Mouse (Mus musculus) forebrain, embryonic 10.5 days (tissue): ENCODE data around the gene Fam124b. TPM values are rescaled to one million over a fixed set of nuclear protein-coding genes. Genes with fewer than 3 reads are reported as not detected.

Experiments used
- DNase-seq: peaks from one replicate; pipeline ENCODE4 v3.0.0-alpha.2; 2017; ENCODE audit warnings: low spot score; ENCODE audit errors: extremely low spot score
- H3K27ac ChIP-seq: fragments of 300-500 bp; sonication (generic); 2 replicates; pipeline ENCODE4 v1.5.1; 2016; ENCODE audit warnings: mild to moderate bottlenecking
- H3K27me3 ChIP-seq: fragments of 300-500 bp; sonication (generic); 2 replicates; pipeline ENCODE4 v1.6.1; 2016; ENCODE audit warnings: mild to moderate bottlenecking; ENCODE audit not compliant: poor library complexity, severe bottlenecking
- H3K36me3 ChIP-seq: fragments of 300-500 bp; sonication (generic); replicated peaks from 2 replicates; pipeline ENCODE4 v1.6.1; 2016; ENCODE audit warnings: mild to moderate bottlenecking, moderate library complexity
- H3K4me1 ChIP-seq: fragments of 300-500 bp; sonication (generic); 2 replicates; pipeline ENCODE4 v1.6.1; 2016
- H3K4me3 ChIP-seq: fragments of 300-500 bp; sonication (generic); 2 replicates; pipeline ENCODE4 v1.5.1; 2016; ENCODE audit warnings: mild to moderate bottlenecking, moderate library complexity
- H3K9me3 ChIP-seq: fragments of 300-500 bp; sonication (generic); 2 replicates; pipeline ENCODE4 v1.6.1; 2016; ENCODE audit warnings: mild to moderate bottlenecking, moderate library complexity
- WGBS: fragments of 180-500 bp; shearing (Covaris S2); methylation state at CpG from one replicate; pipeline ENCODE4 v1.1.7; 2016; 5-methylcytosine and 5-hydroxymethylcytosine counted together
- polyA plus RNA-seq: library from polyadenylated mRNA; unstranded; fragments of >200 nt; fragmentation: Nextera tagmentation; extraction: Ambion mirVana; gene quantifications from 2 replicates; pipeline ENCODE4 v1.2.1, GENCODE M21; 2016

Gene Fam124b
- polyA plus RNA-seq: 0.31 and 0.32 TPM in 2 replicates

DNA sequence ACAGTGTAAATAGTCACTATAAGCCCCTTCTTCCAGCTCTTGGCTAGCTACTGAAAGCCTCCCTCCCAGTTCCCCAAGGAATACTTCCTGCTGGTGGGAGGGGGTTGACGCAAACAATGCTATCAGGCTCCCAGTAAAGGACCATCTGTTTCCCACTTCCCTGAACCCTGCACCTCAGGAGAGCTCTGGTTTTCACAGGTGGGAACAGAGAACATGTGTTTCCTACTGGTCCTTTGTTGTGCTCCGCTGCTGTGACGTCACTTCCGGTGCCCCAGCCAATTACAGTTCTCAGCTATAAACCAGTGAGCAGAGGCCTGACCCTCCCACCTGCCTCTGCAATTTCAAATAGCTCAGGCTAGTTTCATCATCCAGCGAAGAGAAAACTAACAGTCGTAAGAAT lies at the start of gene Fam124b:
Gene Fam124b (minus strand): TSS at position 206 of the 400 bp plus-strand sequence.
- H3K27ac ChIP-seq: peak within 1 kb of the TSS; percentile 6; the same call in 1 of the 2 replicates
- no peak within 1 kb of the TSS for H3K4me3 ChIP-seq
- no peak for DNase-seq
- 86% methylated on average over 6 of the region's 6 CpGs for WGBS
- no peaks in the 10 kb centered on the region for H3K36me3 ChIP-seq
- no peaks in the 10 kb centered on the region for H3K9me3 ChIP-seq
- H3K27me3 ChIP-seq: no peaks in the 10 kb centered on the region
- H3K4me1 ChIP-seq: no peaks in the 10 kb centered on the region

- peaks cover 19% of the 10 kb centered on the region for H3K36me3 ChIP-seq
- H3K4me3 ChIP-seq: no peak overlapping the region
- no peak overlapping the region for H3K27ac ChIP-seq
- WGBS: 88% methylated on average over 1 of the region's 1 CpGs
- H3K27me3 ChIP-seq: no peaks in the 10 kb centered on the region
- H3K9me3 ChIP-seq: no peaks in the 10 kb centered on the region
- no peak for DNase-seq
- no peaks in the 10 kb centered on the region for H3K4me1 ChIP-seq
Measured at GRCm38 (mm10) chr1:80260443-80260842, 42.2 kb upstream of the Fam124b start.

DNA sequence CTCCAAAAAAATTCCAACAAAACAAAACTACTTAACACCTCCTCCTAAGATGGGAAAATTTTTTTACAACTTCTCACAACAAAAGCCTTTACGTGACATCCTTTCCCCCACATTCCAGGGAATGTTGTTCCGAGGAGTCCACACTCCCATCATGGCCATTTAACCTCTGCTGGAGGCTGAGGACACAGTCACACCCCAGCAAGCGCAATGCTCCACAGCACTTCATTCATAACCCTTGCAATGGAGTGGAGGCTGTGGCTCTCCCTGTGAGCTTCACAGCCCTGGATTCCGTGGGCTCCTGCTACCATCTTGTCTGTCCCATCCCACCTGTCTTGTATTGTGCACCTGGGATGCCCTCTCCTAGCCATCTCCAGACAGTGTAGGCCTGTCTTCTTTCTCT lies 40.4 kb upstream of the Fam124b start:
- no peaks in the 10 kb centered on the region for H3K4me1 ChIP-seq
- H3K36me3 ChIP-seq: peaks cover 6% of the 10 kb centered on the region; the same call in 1 of the 2 replicates
- 88% methylated on average over 4 of the region's 4 CpGs for WGBS
- no peak overlapping the region for H3K27ac ChIP-seq
- H3K9me3 ChIP-seq: no peaks in the 10 kb centered on the region
- H3K4me3 ChIP-seq: no peak overlapping the region
- no peaks in the 10 kb centered on the region for H3K27me3 ChIP-seq
- DNase-seq: no peak

DNA sequence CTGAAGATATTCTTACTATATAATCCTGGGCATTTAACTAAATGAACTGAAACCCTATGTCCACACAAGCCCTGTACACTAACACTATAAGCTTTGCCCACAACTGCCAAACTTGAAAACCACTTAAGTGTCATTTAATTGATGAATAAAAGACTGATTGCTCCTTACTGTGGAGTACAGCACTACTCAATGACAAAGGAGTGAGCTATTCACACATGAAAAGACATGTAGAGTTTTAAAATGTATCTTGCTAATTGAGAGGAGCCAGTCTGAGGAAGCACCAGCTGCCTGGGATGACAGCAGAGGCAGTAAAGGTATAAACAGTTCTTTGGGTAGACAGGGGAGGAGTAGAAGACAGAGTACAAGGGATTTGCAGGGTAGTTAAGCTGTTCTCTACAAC lies 35.0 kb upstream of the Fam124b start:
- Histone ChIP-seq H3K4me1 (peaks cover 7% of the 10 kb centered on the region; the same call in 1 of the 2 replicates), H3K36me3 (no peaks in the 10 kb centered on the region), H3K4me3 (no peak overlapping the region), H3K27ac (no peak overlapping the region), H3K9me3 (no peaks in the 10 kb centered on the region), H3K27me3 (no peaks in the 10 kb centered on the region)
- DNase-seq: no peak

DNA sequence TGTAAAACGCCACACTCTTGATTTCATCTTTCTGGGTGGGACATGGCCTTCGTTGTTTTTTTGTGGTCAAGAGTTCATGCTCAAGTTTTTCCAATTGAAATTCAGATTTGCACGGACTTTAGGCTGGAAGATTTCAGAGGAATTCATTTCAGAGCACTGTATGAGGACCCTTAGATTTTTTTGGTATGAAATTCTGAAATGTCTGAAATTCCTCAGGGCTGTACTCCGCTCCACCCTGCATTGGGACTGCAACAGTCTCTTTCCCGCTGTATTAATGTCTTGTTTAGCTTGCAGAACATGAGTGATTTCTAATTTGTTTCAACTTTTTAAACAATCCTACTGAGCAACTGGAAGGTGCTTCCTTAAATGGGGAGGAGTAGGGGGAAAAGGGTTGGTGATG lies 32.0 kb upstream of the Fam124b start:
- Histone ChIP-seq H3K4me1 (peaks cover 7% of the 10 kb centered on the region; the same call in 1 of the 2 replicates), H3K27ac (no peak overlapping the region), H3K4me3 (no peak overlapping the region), H3K9me3 (no peaks in the 10 kb centered on the region), H3K27me3 (no peaks in the 10 kb centered on the region), H3K36me3 (no peaks in the 10 kb centered on the region)
- WGBS: 91% methylated on average over 5 of the region's 5 CpGs
- no peak for DNase-seq

GRCm38 (mm10) chr1:80247131-80247530 lies 28.9 kb upstream of the Fam124b start:
- Histone ChIP-seq H3K36me3 (no peaks in the 10 kb centered on the region), H3K27me3 (no peaks in the 10 kb centered on the region), H3K4me1 (peaks cover 7% of the 10 kb centered on the region; the same call in 1 of the 2 replicates), H3K4me3 (no peak overlapping the region), H3K27ac (no peak overlapping the region), H3K9me3 (no peaks in the 10 kb centered on the region)
- DNase-seq: no peak

- Histone ChIP-seq H3K27me3 (peaks cover 5% of the 10 kb centered on the region; the same call in 1 of the 2 replicates), H3K4me1 (peaks cover 15% of the 10 kb centered on the region), H3K9me3 (no peaks in the 10 kb centered on the region), H3K36me3 (no peaks in the 10 kb centered on the region), H3K4me3 (no peak overlapping the region), H3K27ac (no peak overlapping the region)
- 75% methylated on average over 3 of the region's 3 CpGs for WGBS
- DNase-seq: no peak
Measured at GRCm38 (mm10) chr1:80244123-80244522, 25.9 kb upstream of the Fam124b start.

DNA sequence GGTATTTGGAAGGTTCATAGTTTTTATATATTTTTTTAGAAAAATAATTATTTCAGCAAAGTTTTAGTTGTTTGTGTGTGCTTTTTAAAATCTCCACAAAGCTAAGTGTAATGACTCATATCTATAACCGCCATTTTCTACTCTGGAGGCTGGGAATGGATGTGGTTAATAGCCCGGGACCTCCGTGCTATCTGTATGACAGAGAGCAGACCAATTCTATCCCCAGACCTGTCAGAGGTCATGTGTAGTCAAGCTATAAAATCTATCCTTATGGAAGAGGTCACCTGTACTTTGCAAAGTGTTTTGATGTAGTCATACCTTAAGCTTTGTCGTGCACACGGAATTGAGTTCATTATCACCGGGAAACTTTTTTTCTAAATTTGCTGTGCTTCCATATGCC lies 23.3 kb upstream of the Fam124b start:
- peaks cover 17% of the 10 kb centered on the region for H3K27me3 ChIP-seq
- WGBS: 95% methylated on average over 6 of the region's 6 CpGs
- no peak for DNase-seq
- H3K4me1 ChIP-seq: peaks cover 30% of the 10 kb centered on the region
- H3K9me3 ChIP-seq: no peaks in the 10 kb centered on the region
- H3K4me3 ChIP-seq: no peak overlapping the region
- H3K36me3 ChIP-seq: no peaks in the 10 kb centered on the region
- no peak overlapping the region for H3K27ac ChIP-seq

- peak; percentile 29 for DNase-seq
- no peak overlapping the region for H3K4me3 ChIP-seq
- H3K27me3 ChIP-seq: peaks cover 20% of the 10 kb centered on the region
- H3K4me1 ChIP-seq: peaks cover 44% of the 10 kb centered on the region
- no peak overlapping the region for H3K27ac ChIP-seq
- H3K9me3 ChIP-seq: no peaks in the 10 kb centered on the region
- no peaks in the 10 kb centered on the region for H3K36me3 ChIP-seq
- WGBS: 24% methylated on average over 12 of the region's 12 CpGs
Measured at GRCm38 (mm10) chr1:80240017-80240660, 21.9 kb upstream of the Fam124b start.

- H3K4me1 ChIP-seq: peaks cover 44% of the 10 kb centered on the region
- H3K27ac ChIP-seq: 0 out of 2 replicates have a peak overlapping the region, but pooled peaks have one; percentile 20
- no peak overlapping the region for H3K4me3 ChIP-seq
- WGBS: 78% methylated on average over 11 of the region's 11 CpGs
- peaks cover 22% of the 10 kb centered on the region for H3K27me3 ChIP-seq
- no peaks in the 10 kb centered on the region for H3K9me3 ChIP-seq
- no peaks in the 10 kb centered on the region for H3K36me3 ChIP-seq
- DNase-seq: no peak
Measured at GRCm38 (mm10) chr1:80239481-80239880, 21.2 kb upstream of the Fam124b start.

GRCm38 (mm10) chr1:80236951-80237702 lies 18.9 kb upstream of the Fam124b start:
- WGBS: 44% methylated on average over 11 of the region's 11 CpGs

GRCm38 (mm10) chr1:80236126-80236525 lies 17.9 kb upstream of the Fam124b start:
- no peak overlapping the region for H3K4me3 ChIP-seq
- 8% methylated on average over 1 of the region's 1 CpGs for WGBS
- H3K36me3 ChIP-seq: no peaks in the 10 kb centered on the region
- peaks cover 44% of the 10 kb centered on the region for H3K4me1 ChIP-seq
- H3K9me3 ChIP-seq: no peaks in the 10 kb centered on the region
- H3K27me3 ChIP-seq: peaks cover 22% of the 10 kb centered on the region
- DNase-seq: no peak
- no peak overlapping the region for H3K27ac ChIP-seq

More at GRCm38 (mm10) chr1:80236951-80237702, 18.9 kb upstream of the Fam124b start:
- no peak for DNase-seq
- H3K9me3 ChIP-seq: no peaks in the 10 kb centered on the region
- no peak overlapping the region for H3K27ac ChIP-seq
- peaks cover 44% of the 10 kb centered on the region for H3K4me1 ChIP-seq
- no peaks in the 10 kb centered on the region for H3K36me3 ChIP-seq
- H3K27me3 ChIP-seq: peaks cover 22% of the 10 kb centered on the region
- no peak overlapping the region for H3K4me3 ChIP-seq

- no peak overlapping the region for H3K27ac ChIP-seq
- no peaks in the 10 kb centered on the region for H3K36me3 ChIP-seq
- no peak for DNase-seq
- H3K9me3 ChIP-seq: no peaks in the 10 kb centered on the region
- 58% methylated on average over 1 of the region's 1 CpGs for WGBS
- no peak overlapping the region for H3K4me3 ChIP-seq
- H3K27me3 ChIP-seq: peaks cover 4% of the 10 kb centered on the region; the same call in 1 of the 2 replicates
- peaks cover 4% of the 10 kb centered on the region for H3K4me1 ChIP-seq
Measured at GRCm38 (mm10) chr1:80230612-80231011, 12.3 kb upstream of the Fam124b start.
